Mouse (Mus musculus) spleen, adult 2 months (tissue): ENCODE measurements around the gene Gpc4. TPM values are rescaled to one million over a fixed set of nuclear protein-coding genes. Genes with fewer than 3 reads are reported as not detected.

Experiments used
- DNase-seq, 2 experiments: peaks; one replicate each; pipeline versions ENCODE4 v3.0.0 to v3.0.0-alpha.2; 2012 to 2021; ENCODE audit warnings: low spot score in 2 of 2, low read depth in 1 of 2
- H3K27ac ChIP-seq: fragments of 200-500 bp; 2 replicates; pipeline ENCODE4 v1.5.1; 2012; ENCODE audit warnings: low read length, inconsistent platforms; ENCODE audit not compliant: insufficient read depth
- H3K27me3 ChIP-seq: fragments of 200-500 bp; 2 replicates; pipeline ENCODE4 v1.6.1; 2012; ENCODE audit warnings: mild to moderate bottlenecking, moderate library complexity, low read length, inconsistent platforms; ENCODE audit not compliant: control insufficient read depth, insufficient read depth
- H3K36me3 ChIP-seq: fragments of 200-500 bp; 2 replicates; pipeline ENCODE4 v1.6.1; 2012; ENCODE audit warnings: mild to moderate bottlenecking, low read length, inconsistent platforms; ENCODE audit not compliant: control insufficient read depth, insufficient read depth
- H3K4me1 ChIP-seq: fragments of 200-500 bp; 2 replicates; pipeline ENCODE4 v1.6.1; 2011; ENCODE audit warnings: inconsistent platforms; ENCODE audit not compliant: control insufficient read depth, insufficient read depth, insufficient read length
- H3K4me3 ChIP-seq: fragments of 200-500 bp; 2 replicates; pipeline ENCODE4 v1.5.1; 2011; ENCODE audit warnings: mild to moderate bottlenecking, inconsistent platforms; ENCODE audit not compliant: insufficient read depth, insufficient read length; ENCODE audit errors: extremely low read depth
- CTCF ChIP-seq: fragments of 200-500 bp; IDR thresholded peaks from 2 replicates; pipeline ENCODE4 v1.5.1; 2011; ENCODE audit warnings: mild to moderate bottlenecking, inconsistent platforms; ENCODE audit not compliant: insufficient read depth, insufficient read length, insufficient replicate concordance; ENCODE audit errors: extremely low read depth
- POLR2A ChIP-seq: fragments of 200-500 bp; IDR thresholded peaks from 2 replicates; pipeline ENCODE4 v1.6.1; 2011; ENCODE audit warnings: low read depth, low read length, inconsistent platforms
- WGBS: fragments of 180-500 bp; shearing (Covaris S2); methylation state at CpG from one replicate; pipeline ENCODE4 v1.1.7; 2018; 5-methylcytosine and 5-hydroxymethylcytosine counted together
- polyA plus RNA-seq: library from polyadenylated mRNA; depleted of rRNA; stranded (reverse); fragments of >200 nt; gene quantifications from 2 replicates; pipeline ENCODE4 v1.2.3, GENCODE M21; 2012

Gene Gpc4
- polyA plus RNA-seq, 1 experiment = 3.9 TPM

GRCm38 (mm10) chrX:52129604-52130003, 35.4 kb downstream of the Gpc4 start:
- no peak overlapping the region for H3K27ac ChIP-seq
- H3K27me3 ChIP-seq = no peaks in the 10 kb centered on the region
- no peak overlapping the region for H3K4me3 ChIP-seq
- 94% methylated on average over 1 of the region's 1 CpGs for WGBS
- no peak for DNase-seq
- no peak for TF ChIP-seq POLR2A
- no peak for TF ChIP-seq CTCF
- no peaks in the 10 kb centered on the region for H3K4me1 ChIP-seq
- no peaks in the 10 kb centered on the region for H3K36me3 ChIP-seq

GRCm38 (mm10) chrX:52128794-52129193, 36.3 kb downstream of the Gpc4 start:
- Histone ChIP-seq H3K27ac (no peak overlapping the region), H3K27me3 (no peaks in the 10 kb centered on the region), H3K36me3 (no peaks in the 10 kb centered on the region), H3K4me3 (no peak overlapping the region), H3K4me1 (no peaks in the 10 kb centered on the region)
- DNase-seq = no peak
- TF ChIP-seq POLR2A = no peak
- TF ChIP-seq CTCF = no peak
- 79% methylated on average over 4 of the region's 4 CpGs for WGBS

DNA sequence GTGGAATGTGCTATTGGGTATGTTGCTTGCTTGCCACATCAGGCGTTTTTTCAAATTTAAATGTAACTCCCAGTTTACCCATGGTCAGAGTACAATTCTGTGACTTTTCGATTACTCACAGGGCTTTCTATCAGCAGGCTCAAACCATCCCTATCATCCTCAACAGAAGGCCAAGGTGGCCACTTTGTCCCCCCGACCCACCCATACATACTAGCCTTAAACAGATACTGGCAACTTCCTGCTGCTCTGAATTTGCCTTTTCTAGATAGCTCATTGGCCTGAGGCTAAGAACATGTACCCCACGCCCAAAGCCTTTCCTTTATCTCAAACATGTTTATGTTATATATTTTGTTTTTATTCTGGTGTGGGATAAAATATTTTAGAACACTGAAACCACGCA, 51.4 kb downstream of the Gpc4 start:
- no peak overlapping the region for H3K4me3 ChIP-seq
- no peak overlapping the region for H3K27ac ChIP-seq
- 83% methylated on average over 5 of the region's 5 CpGs for WGBS
- no peaks in the 10 kb centered on the region for H3K36me3 ChIP-seq
- no peak for TF ChIP-seq POLR2A
- no peak for TF ChIP-seq CTCF
- no peaks in the 10 kb centered on the region for H3K27me3 ChIP-seq
- no peaks in the 10 kb centered on the region for H3K4me1 ChIP-seq
- no peak for DNase-seq

- 54% methylated on average over 2 of the region's 2 CpGs for WGBS
- Histone ChIP-seq H3K4me3 (no peak overlapping the region), H3K27ac (no peak overlapping the region), H3K36me3 (no peaks in the 10 kb centered on the region), H3K4me1 (no peaks in the 10 kb centered on the region), H3K27me3 (no peaks in the 10 kb centered on the region)
- no peak for DNase-seq
- TF ChIP-seq CTCF = no peak
- no peak for TF ChIP-seq POLR2A
These were observed 55.4 kb downstream of the Gpc4 start for GRCm38 (mm10) chrX:52109663-52110062.

DNA sequence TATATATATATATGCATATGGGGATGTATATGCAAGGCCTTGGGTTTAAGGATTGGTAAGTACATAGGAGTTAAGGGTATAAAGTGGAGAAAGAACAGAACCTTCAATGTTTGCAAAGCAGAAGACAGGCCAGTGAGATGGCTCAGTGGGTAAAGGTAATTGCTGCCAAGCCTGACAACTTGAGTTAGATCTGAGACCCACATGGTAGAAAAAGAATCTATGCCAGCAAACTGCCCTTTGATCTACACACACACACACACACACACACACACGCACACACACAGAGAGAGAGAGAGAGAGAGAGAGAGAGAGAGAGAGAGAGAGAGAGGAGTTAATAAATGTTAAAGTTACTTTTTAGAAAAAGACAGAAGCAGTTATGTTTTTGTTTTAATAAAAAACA, 56.1 kb downstream of the Gpc4 start:
- H3K36me3 ChIP-seq = no peaks in the 10 kb centered on the region
- no peaks in the 10 kb centered on the region for H3K27me3 ChIP-seq
- H3K4me3 ChIP-seq = no peak overlapping the region
- TF ChIP-seq POLR2A (no peak), CTCF (no peak)
- no peaks in the 10 kb centered on the region for H3K4me1 ChIP-seq
- 90% methylated on average over 1 of the region's 1 CpGs for WGBS
- no peak overlapping the region for H3K27ac ChIP-seq
- DNase-seq = no peak

- H3K27ac ChIP-seq = no peak overlapping the region
- no peaks in the 10 kb centered on the region for H3K27me3 ChIP-seq
- H3K36me3 ChIP-seq = no peaks in the 10 kb centered on the region
- no peak for TF ChIP-seq POLR2A
- TF ChIP-seq CTCF = no peak
- H3K4me1 ChIP-seq = no peaks in the 10 kb centered on the region
- no peak overlapping the region for H3K4me3 ChIP-seq
- DNase-seq = no peak
- 64% methylated on average over 1 of the region's 1 CpGs for WGBS
These were observed 61.3 kb downstream of the Gpc4 start for GRCm38 (mm10) chrX:52103771-52104170.

DNA sequence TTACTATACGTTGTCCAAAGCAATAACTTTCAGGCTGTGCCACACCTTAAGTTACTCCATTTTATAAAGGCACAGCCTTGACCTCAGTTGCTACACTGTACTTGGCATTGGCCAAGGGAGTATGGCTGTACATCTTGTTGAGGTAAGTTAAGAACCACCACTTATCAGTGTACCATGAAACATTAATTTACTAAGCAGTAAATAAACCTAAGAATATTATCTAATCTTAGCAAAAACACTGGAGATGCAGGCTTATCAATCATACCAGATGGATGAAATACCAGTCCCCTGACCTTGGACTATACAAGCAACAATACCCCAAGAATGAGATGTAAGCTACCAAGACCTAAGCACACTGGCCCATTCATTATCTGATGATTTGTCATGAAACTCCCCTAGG, 63.1 kb downstream of the Gpc4 start:
- TF ChIP-seq POLR2A (no peak), CTCF (no peak)
- Histone ChIP-seq H3K27ac (no peak overlapping the region), H3K36me3 (no peaks in the 10 kb centered on the region), H3K4me3 (no peak overlapping the region), H3K4me1 (no peaks in the 10 kb centered on the region), H3K27me3 (no peaks in the 10 kb centered on the region)
- 93% methylated on average over 1 of the region's 1 CpGs for WGBS
- no peak for DNase-seq

DNA sequence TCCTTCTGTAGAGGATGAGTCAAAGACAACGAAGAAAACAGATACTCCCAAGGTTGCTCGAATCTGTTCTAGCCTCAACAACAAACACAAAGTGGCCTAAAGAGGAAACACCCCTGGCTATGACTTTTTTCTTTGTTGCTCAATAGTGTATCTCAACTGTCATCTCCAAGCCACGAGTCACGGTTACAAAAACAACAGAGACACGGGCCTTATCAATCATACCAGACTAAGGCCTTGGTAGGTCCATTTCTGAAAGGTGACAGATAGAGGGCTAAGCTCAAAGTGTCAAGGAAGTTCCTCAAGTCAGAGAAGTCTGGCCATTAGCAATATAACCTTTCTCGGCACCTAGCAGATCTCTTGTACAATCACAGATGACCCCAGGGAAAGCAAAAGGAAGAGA, 63.6 kb downstream of the Gpc4 start:
- WGBS = 64% methylated on average over 6 of the region's 6 CpGs
- DNase-seq = no peak
- Histone ChIP-seq H3K4me3 (no peak overlapping the region), H3K27ac (no peak overlapping the region), H3K36me3 (no peaks in the 10 kb centered on the region), H3K27me3 (no peaks in the 10 kb centered on the region), H3K4me1 (no peaks in the 10 kb centered on the region)
- TF ChIP-seq POLR2A (no peak), CTCF (no peak)
